Comparison of ENCODE assay signal across 8 mouse cellular contexts in genomic region chr2:164592014-164592413, GRCm38 (mm10). TPM values are rescaled to one million over a fixed set of nuclear protein-coding genes. Genes with fewer than 3 reads are reported as not detected.
A peak's percentile ranks its signal among the peaks of the same experiment; 100 is the strongest.
DNase-seq lines count a peak whose midpoint lies in the region; ATAC-seq lines count a peak whose summit lies in the region.

No protein-coding gene starts in this region.

- no peak for ATAC-seq in kidney, embryonic 15.5 days (replicated peaks; ENCODE audit: low FRiP score)
- no peak for ATAC-seq in midbrain, embryonic 14.5 days (ENCODE audit: low FRiP score, low TSS enrichment)

- H3K9ac ChIP-seq in kidney, embryonic 15.5 days: no peak overlapping the region
- no peak overlapping the region for H3K9ac ChIP-seq in midbrain, embryonic 14.5 days (replicated peaks; ENCODE audit: low read length)

- H3K9me3 ChIP-seq in kidney, embryonic 15.5 days (replicated peaks): no peaks in the 10 kb centered on the region
- no peaks in the 10 kb centered on the region for H3K9me3 ChIP-seq in midbrain, embryonic 14.5 days (ENCODE audit: control insufficient read depth, low read length)

- no peak overlapping the region for H3K4me3 ChIP-seq in kidney, embryonic 15.5 days (replicated peaks)
- H3K4me3 ChIP-seq in midbrain, embryonic 14.5 days (replicated peaks; ENCODE audit: low read depth, low read length): no peak overlapping the region

- H3K27ac ChIP-seq in kidney, embryonic 15.5 days: no peak overlapping the region
- no peak overlapping the region for H3K27ac ChIP-seq in midbrain, embryonic 14.5 days (replicated peaks; ENCODE audit: low read depth, low read length)

- peaks cover 21% of the 10 kb centered on the region for H3K4me1 ChIP-seq in kidney, embryonic 15.5 days
- H3K4me1 ChIP-seq in midbrain, embryonic 14.5 days (ENCODE audit: control insufficient read depth, insufficient read depth, low read length): no peaks in the 10 kb centered on the region

- H3K36me3 ChIP-seq in kidney, embryonic 15.5 days: no peaks in the 10 kb centered on the region
- H3K36me3 ChIP-seq in midbrain, embryonic 14.5 days (ENCODE audit: control insufficient read depth, insufficient read depth, low read length): no peaks in the 10 kb centered on the region

- DNase-seq in kidney, adult 9 months: peak; percentile 39
- DNase-seq in Muller cell, postnatal 12 days (ENCODE audit: inconsistent ontology term): peak; percentile 45
- DNase-seq in embryo, embryonic 10.5 days (ENCODE audit: low spot score): peak; percentile 84
- DNase-seq in kidney, postnatal 14 days: peak; percentile 40
- DNase-seq in midbrain, embryonic 14.5 days: peak; percentile 82
- DNase-seq in gastrocnemius, adult 8-10 months (ENCODE audit: low spot score in 2 of 2): no peak
- DNase-seq in urinary bladder, adult 2 months (ENCODE audit: low spot score): no peak

- no peak overlapping the region for H3K4me2 ChIP-seq in kidney, embryonic 15.5 days
- H3K4me2 ChIP-seq in midbrain, embryonic 14.5 days (ENCODE audit: low read length): no peak overlapping the region

- H3K27me3 ChIP-seq in kidney, embryonic 15.5 days: no peaks in the 10 kb centered on the region
- no peaks in the 10 kb centered on the region for H3K27me3 ChIP-seq in midbrain, embryonic 14.5 days (ENCODE audit: control insufficient read depth, insufficient read depth, low read length)

- WGBS in kidney, embryonic 15.5 days: 9% methylated on average over 4 of the region's 4 CpGs
- 7% methylated on average over 4 of the region's 4 CpGs for WGBS in midbrain, embryonic 14.5 days

RNA-seq across cellular contexts. Expression of gene Eppin, which starts 1.4 kb away (rescaled TPM):
- polyA plus RNA-seq in kidney, embryonic 15.5 days (2015; fragmentation: Nextera tagmentation; extraction: Ambion mirVana): not detected in 2 replicates
- polyA plus RNA-seq in midbrain, embryonic 14.5 days (2014; fragmentation: Nextera tagmentation; extraction: Ambion mirVana): not detected in 2 replicates
- not detected for total RNA-seq in gastrocnemius, adult 8-10 months (2022)
- not detected in 2 replicates for polyA plus RNA-seq in urinary bladder, adult 2 months (2012; rRNA removed)

RNA-seq across cellular contexts. Expression of gene Wfdc6a, which starts 6.8 kb away (rescaled TPM):
- polyA plus RNA-seq in kidney, embryonic 15.5 days (2015; fragmentation: Nextera tagmentation; extraction: Ambion mirVana): 0.34 TPM in 1 of 2 replicates, not detected in the other
- polyA plus RNA-seq in midbrain, embryonic 14.5 days (2014; fragmentation: Nextera tagmentation; extraction: Ambion mirVana): not detected in 2 replicates
- total RNA-seq in gastrocnemius, adult 8-10 months (2022): not detected
- 1.3 and 2.0 TPM in 2 replicates for polyA plus RNA-seq in urinary bladder, adult 2 months (2012; rRNA removed)

RNA-seq across cellular contexts. Expression of gene Spint3, which starts 18.8 kb away (rescaled TPM):
- polyA plus RNA-seq in kidney, embryonic 15.5 days (2015; fragmentation: Nextera tagmentation; extraction: Ambion mirVana): not detected in 2 replicates
- not detected in 2 replicates for polyA plus RNA-seq in midbrain, embryonic 14.5 days (2014; fragmentation: Nextera tagmentation; extraction: Ambion mirVana)
- total RNA-seq in gastrocnemius, adult 8-10 months (2022): not detected
- polyA plus RNA-seq in urinary bladder, adult 2 months (2012; rRNA removed): 0.14 and 0.31 TPM in 2 replicates

RNA-seq across cellular contexts. Expression of gene Wfdc6b, which starts 21.3 kb away (rescaled TPM):
- polyA plus RNA-seq in kidney, embryonic 15.5 days (2015; fragmentation: Nextera tagmentation; extraction: Ambion mirVana): not detected in 2 replicates
- not detected in 2 replicates for polyA plus RNA-seq in midbrain, embryonic 14.5 days (2014; fragmentation: Nextera tagmentation; extraction: Ambion mirVana)
- not detected for total RNA-seq in gastrocnemius, adult 8-10 months (2022)
- not detected in 2 replicates for polyA plus RNA-seq in urinary bladder, adult 2 months (2012; rRNA removed)

RNA-seq across cellular contexts. Expression of gene Wfdc8, which starts 21.4 kb away (rescaled TPM):
- polyA plus RNA-seq in kidney, embryonic 15.5 days (2015; fragmentation: Nextera tagmentation; extraction: Ambion mirVana): not detected in 2 replicates
- not detected in 2 replicates for polyA plus RNA-seq in midbrain, embryonic 14.5 days (2014; fragmentation: Nextera tagmentation; extraction: Ambion mirVana)
- total RNA-seq in gastrocnemius, adult 8-10 months (2022): not detected
- not detected in 2 replicates for polyA plus RNA-seq in urinary bladder, adult 2 months (2012; rRNA removed)

Comparison
In these comparisons a context has a peak if more than half of its experiments do, and no peak if none do; other contexts are left out.
1. DNase-seq: peak in kidney, adult 9 months (single experiment), Muller cell, postnatal 12 days (single experiment), embryo, embryonic 10.5 days (single experiment), kidney, postnatal 14 days (single experiment) and midbrain, embryonic 14.5 days (single experiment); none in gastrocnemius, adult 8-10 months (0 of 2) and urinary bladder, adult 2 months (single experiment).